Mouse (Mus musculus): ENCODE measurements at regions not wholly inside any gene's neighbourhood (a gene's known extent, or its start where the extent isn't known, plus 50 kb on each side); places are given as distances from the start of the nearest gene placed in this dataset.

DNA sequence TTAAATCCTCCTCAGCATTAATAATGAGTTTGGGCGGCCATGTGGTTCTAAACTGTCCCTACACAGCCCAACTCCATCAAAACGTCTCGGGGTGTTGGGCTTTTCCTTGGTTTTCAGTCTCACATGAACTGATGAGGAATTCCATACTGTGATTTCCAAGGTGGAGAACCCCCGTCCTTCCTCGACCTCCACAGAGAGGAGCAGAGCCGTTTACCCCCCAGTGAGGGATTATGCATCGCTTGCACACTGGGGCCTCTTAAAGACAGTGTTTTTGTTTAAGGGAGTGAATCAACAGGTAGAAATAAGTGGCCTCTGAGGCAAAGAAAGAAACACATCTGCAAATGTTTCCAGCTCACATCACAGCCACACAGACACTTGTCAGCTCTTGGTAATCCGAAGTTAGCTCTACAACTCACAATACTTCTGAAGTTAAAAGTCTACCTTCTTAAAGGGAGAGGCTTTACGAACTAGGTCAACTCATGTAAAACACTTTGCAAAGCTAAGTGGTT lies 82.0 kb upstream of the Pitrm1 start:
- no peak for TF ChIP-seq POLR2A (IDR thresholded peaks at IDR 0.05; ENCODE audit: borderline replicate concordance, control insufficient read depth, low read depth, low read length)
- TF ChIP-seq CTCF (IDR thresholded peaks at IDR 0.05; ENCODE audit: control insufficient read depth, insufficient read depth, low read length): no peak

Measured in bone marrow, adult 2 months (tissue).